In genomic region chr1:19241316-19241715, GRCm38 (mm10) we compare ENCODE assay signal across 9 mouse cellular contexts. TPM values are rescaled to one million over a fixed set of nuclear protein-coding genes. Genes with fewer than 3 reads are reported as not detected.
DNase-seq lines count a peak whose midpoint lies in the region; ATAC-seq and TF ChIP-seq lines count a peak whose summit lies in the region.
"Had no signal": no experiment of that assay in that cellular context is flagged by ENCODE, and none has a peak within 500 bp of the region (broad histone marks: within the 10 kb centered on the region; RNA-seq: fewer than 3 reads in every experiment).

No protein-coding gene starts in this region.

- H3K9me3 ChIP-seq in ES-E14 (ENCODE audit: control insufficient read depth, insufficient read depth, low read depth, low read length), result no peaks in the 10 kb centered on the region
- no peaks in the 10 kb centered on the region for H3K9me3 ChIP-seq in hindbrain, embryonic 12.5 days (replicated peaks)
- no peaks in the 10 kb centered on the region for H3K9me3 ChIP-seq in limb, embryonic 15.5 days

- peak; percentile 38 for DNase-seq in adrenal gland, postnatal 14 days
- no peak for DNase-seq in adrenal gland, postnatal 4 days (ENCODE audit: low spot score in 2 of 2)
- DNase-seq in ES-E14 (ENCODE audit: low read depth, low spot score), result peak; percentile 36
- no peak for DNase-seq in thymus, postnatal 25 days
- DNase-seq in right cerebral cortex, postnatal 36 days (ENCODE audit: low spot score in 2 of 2), result no peak

- under 1% methylated on average over 19 of the region's 20 CpGs for WGBS in hindbrain, embryonic 12.5 days
- WGBS in limb, embryonic 15.5 days, result under 1% methylated on average over 17 of the region's 20 CpGs

- H3K4me3 ChIP-seq in ES-E14 (ENCODE audit: insufficient read depth in 1 of 2, low read depth in 1 of 2, low read length in 2 of 2, poor library complexity in 1 of 2, severe bottlenecking in 1 of 2), result peak overlapping the region; percentile 33 to 34
- H3K4me3 ChIP-seq in hindbrain, embryonic 12.5 days, result peak overlapping the region; percentile 13
- H3K4me3 ChIP-seq in limb, embryonic 15.5 days, result peak overlapping the region; percentile 31

- H3K4me2 ChIP-seq in hindbrain, embryonic 12.5 days (replicated peaks), result peak overlapping the region; percentile 45
- H3K4me2 ChIP-seq in limb, embryonic 15.5 days, result peak overlapping the region; percentile 45

- in situ Hi-C loops in ES-E14 (cut with MboI; ENCODE audit: low sequenced_read_pairs in 2 of 2, unreplicated experiment in 2 of 2), result loop anchor here in 1 of 2 experiments (10.0 kb wide), 1 partner anchor 137 kb away; the partner anchor contains the start of gene Tfap2d

- H3K27ac ChIP-seq in ES-E14 (ENCODE audit: insufficient read depth, low read depth, low read length, poor library complexity, severe bottlenecking), result no peak overlapping the region
- H3K27ac ChIP-seq in hindbrain, embryonic 12.5 days, result no peak overlapping the region
- peak overlapping the region; percentile 38 for H3K27ac ChIP-seq in limb, embryonic 15.5 days

- ATAC-seq in hindbrain, embryonic 12.5 days (ENCODE audit: low FRiP score), result peak; percentile 33
- no peak for ATAC-seq in limb, embryonic 15.5 days (ENCODE audit: insufficient number of reproducible peaks, low FRiP score, low TSS enrichment, low read depth)
- ATAC-seq in CD4-positive, CD25-positive, alpha-beta regulatory T cell, adult 4 months, result no peak

- H3K9ac ChIP-seq in ES-E14 (ENCODE audit: insufficient read depth, low read depth, low read length, poor library complexity, severe bottlenecking), result no peak overlapping the region
- no peak overlapping the region for H3K9ac ChIP-seq in hindbrain, embryonic 12.5 days
- H3K9ac ChIP-seq in limb, embryonic 15.5 days, result no peak overlapping the region

- H3K27me3 ChIP-seq in hindbrain, embryonic 12.5 days, result peaks cover 66% of the 10 kb centered on the region
- H3K27me3 ChIP-seq in limb, embryonic 15.5 days, result peaks cover 56% of the 10 kb centered on the region

- peaks cover 0 to 2% of the 10 kb centered on the region in 2 experiments; a peak in 1 of 4 replicates for H3K4me1 ChIP-seq in ES-E14 (ENCODE audit: control insufficient read depth in 2 of 2, insufficient read depth in 2 of 2, low read length in 2 of 2, poor library complexity in 1 of 2)
- H3K4me1 ChIP-seq in hindbrain, embryonic 12.5 days, result peaks cover 4% of the 10 kb centered on the region
- peaks cover 19% of the 10 kb centered on the region for H3K4me1 ChIP-seq in limb, embryonic 15.5 days

- no peaks in the 10 kb centered on the region for H3K36me3 ChIP-seq in ES-E14 (ENCODE audit: control insufficient read depth, insufficient read depth, low read length, poor library complexity, severe bottlenecking)
- no peaks in the 10 kb centered on the region for H3K36me3 ChIP-seq in hindbrain, embryonic 12.5 days
- H3K36me3 ChIP-seq in limb, embryonic 15.5 days, result no peaks in the 10 kb centered on the region

TF ChIP-seq in ES-E14, 5 proteins besides CTCF, POLR2A, EP300 and RAD21:
- TF ChIP-seq MAFK (IDR thresholded peaks at IDR 0.05; ENCODE audit: insufficient read depth, low read depth, low read length) (no peak), CHD2 (IDR thresholded peaks at IDR 0.05; ENCODE audit: low read depth, low read length) (no peak)

RNA-seq across cellular contexts. Expression of gene Tfap2b, which starts 32.6 kb away (rescaled TPM):
- total RNA-seq in adrenal gland, postnatal 14 days (2021), result 11.8 and 11.9 TPM in 2 replicates
- total RNA-seq in adrenal gland, postnatal 4 days (2021), result 10 to 100 TPM; 20.3 to 29.9 TPM
- total RNA-seq in ES-E14 (2012; rRNA removed), result not detected in 2 replicates
- polyA plus RNA-seq in hindbrain, embryonic 12.5 days (2016; fragmentation: Nextera tagmentation; extraction: Ambion mirVana), result 85.5 and 91.2 TPM in 2 replicates
- 57.8 and 59.6 TPM in 2 replicates for polyA plus RNA-seq in limb, embryonic 15.5 days (2015; fragmentation: Nextera tagmentation; extraction: Ambion mirVana)
- under 1 TPM in 1 of 2 experiments, not detected in 1; 0.10 TPM for polyA plus RNA-seq in CD4-positive, CD25-positive, alpha-beta regulatory T cell, adult 4 months (2017; shearing (Covaris generic))
- total RNA-seq: hematopoietic stem cell, adult 5-6 weeks had no signal

Comparison
In these comparisons a context has a peak if more than half of its experiments do, and no peak if none do; other contexts are left out.
1. DNase-seq: peak in adrenal gland, postnatal 14 days (single experiment) and ES-E14 (single experiment); none in adrenal gland, postnatal 4 days (0 of 2), thymus, postnatal 25 days (single experiment) and right cerebral cortex, postnatal 36 days (0 of 2).
2. RNA of gene Tfap2b, which starts 32.6 kb away (total RNA-seq): 20.3 to 29.9 TPM in adrenal gland, postnatal 4 days and 11.8 to 11.9 TPM in adrenal gland, postnatal 14 days; not detected in ES-E14; every median in the first group is over 10 times any median in the second.
3. Peak in every context shown above with its lines, with median percentiles within 50 percentile points of each other: H3K4me3 ChIP-seq.